Mouse (Mus musculus): ENCODE data around the gene Clmn. TPM values are rescaled to one million over a fixed set of nuclear protein-coding genes. Genes with fewer than 3 reads are reported as not detected.
"Not testable (repeated sequence)": the region's sequence is repeated elsewhere in the genome, so short reads cannot be mapped to it uniquely, and the experiment has no call there.

The Clmn gene
- total RNA-seq, 2 experiments from 2014 or later = 2.6 to 3.2 TPM

- DNase-seq = no peak
- intact Hi-C loops (cut with DNase I) = no loop called here
- no peak for TF ChIP-seq CTCF (IDR thresholded peaks at IDR 0.05)
- H3K27ac ChIP-seq = no peak overlapping the region
- no peak overlapping the region for H3K4me3 ChIP-seq
Observed at GRCm38 (mm10) chr12:104733165-104733564, 131.7 kb downstream of the Clmn start.

DNA sequence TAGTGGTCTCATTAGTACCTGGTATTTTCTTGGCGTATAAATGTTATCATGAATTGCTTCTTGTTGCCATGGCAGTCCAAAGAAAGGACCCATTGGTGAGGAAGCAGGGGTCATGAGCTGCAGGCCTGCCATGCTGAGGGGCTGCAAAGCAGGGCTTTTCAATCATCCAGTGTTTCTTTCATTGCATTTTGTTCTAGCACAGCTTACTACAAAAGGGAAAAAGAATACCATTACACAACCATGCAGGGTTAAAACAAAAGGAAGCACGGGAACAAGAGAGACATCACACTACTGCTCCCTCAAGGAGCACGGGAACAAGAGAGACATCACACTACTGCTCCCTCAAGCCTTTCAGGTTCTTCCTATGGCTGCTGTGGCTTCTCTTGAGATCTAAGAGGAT lies 133.1 kb downstream of the Clmn start:
- Histone ChIP-seq H3K4me3 (no peak overlapping the region), H3K27ac (no peak overlapping the region)
- intact Hi-C loops (cut with DNase I) = no loop called here
- TF ChIP-seq CTCF (IDR thresholded peaks at IDR 0.05) = no peak
- DNase-seq = no peak

GRCm38 (mm10) chr12:104726436-104726835 lies 138.4 kb downstream of the Clmn start:
- intact Hi-C loops (cut with DNase I); H3K4me3 ChIP-seq; DNase-seq; H3K27ac ChIP-seq: not testable (repeated sequence)

DNA sequence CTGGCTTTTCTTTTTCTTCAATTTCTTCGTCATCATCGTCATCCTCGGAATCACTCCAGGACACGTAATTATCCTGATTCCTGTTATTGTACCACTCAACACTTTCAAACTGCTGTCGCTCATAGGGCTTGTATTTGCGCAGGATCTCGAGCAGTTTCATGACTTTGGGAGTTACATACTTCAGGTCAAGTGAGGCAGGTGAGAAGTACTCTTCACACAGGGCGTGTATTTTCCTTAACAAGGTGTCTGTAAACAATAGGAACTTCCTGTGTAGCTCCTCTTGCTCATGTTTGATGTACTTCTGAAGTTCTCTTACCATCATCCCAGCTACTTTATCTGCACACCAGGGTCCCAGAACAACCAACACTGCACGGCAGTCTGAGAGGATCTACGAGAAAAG lies 142.8 kb downstream of the Clmn start:
- intact Hi-C loops (cut with DNase I) = no loop called here
- DNase-seq = no peak

DNA sequence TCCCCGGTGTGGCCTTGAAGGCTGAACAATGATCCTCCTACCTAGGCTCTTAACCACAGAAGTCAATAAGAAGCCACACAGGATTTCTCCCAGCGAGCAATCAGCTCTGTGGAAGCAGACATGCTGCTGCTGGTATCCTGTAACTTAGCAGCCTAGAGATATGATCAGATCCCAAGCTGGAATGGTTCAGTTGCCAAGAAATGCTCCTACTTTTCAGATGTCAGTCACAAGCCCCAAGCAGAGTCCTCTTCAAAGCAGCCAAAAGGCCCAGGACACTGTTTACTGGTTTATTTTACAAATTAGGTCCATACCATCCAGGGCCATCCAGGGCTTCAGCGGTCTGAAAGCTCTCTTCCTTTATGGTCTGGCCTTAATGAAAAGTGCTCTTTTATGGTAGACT lies 143.9 kb downstream of the Clmn start:
- intact Hi-C loops (cut with DNase I) = no loop called here
- no peak overlapping the region for H3K4me3 ChIP-seq
- DNase-seq = no peak
- no peak for TF ChIP-seq CTCF (IDR thresholded peaks at IDR 0.05)
- no peak overlapping the region for H3K27ac ChIP-seq

More for the DNA sequence above, 142.8 kb downstream of the Clmn start:
- Histone ChIP-seq H3K4me3 (no peak overlapping the region), H3K27ac (no peak overlapping the region)
- no peak for TF ChIP-seq CTCF (IDR thresholded peaks at IDR 0.05)

DNA sequence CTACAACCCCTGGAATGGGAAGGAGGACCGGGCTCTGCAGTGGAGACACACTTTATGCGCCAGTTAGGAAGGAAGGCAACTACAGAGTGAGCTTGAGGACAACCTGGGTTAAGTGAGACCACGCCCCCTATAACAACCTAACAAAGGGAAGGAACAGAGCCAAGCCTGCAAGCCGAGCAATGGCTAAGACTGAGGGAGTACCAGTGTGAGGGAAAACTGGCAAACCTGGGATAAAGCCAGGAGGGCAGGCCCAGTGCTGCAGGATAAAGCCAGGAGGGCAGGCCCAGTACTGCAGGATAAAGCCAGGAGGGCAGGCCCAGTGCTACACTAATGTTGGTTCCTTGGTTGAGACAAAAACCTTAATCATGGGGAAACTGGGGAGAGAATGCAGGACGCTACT lies 145.9 kb downstream of the Clmn start:
- no peak for DNase-seq
- 0 out of 2 replicates have a peak, but pooled peaks have one; percentile 1 for TF ChIP-seq CTCF (IDR thresholded peaks at IDR 0.05)
- intact Hi-C loops (cut with DNase I) = no loop called here
- Histone ChIP-seq H3K27ac (no peak overlapping the region), H3K4me3 (no peak overlapping the region)

GRCm38 (mm10) chr12:104716409-104716808 lies 148.5 kb downstream of the Clmn start:
- intact Hi-C loops (cut with DNase I) = no loop called here
- Histone ChIP-seq H3K27ac (no peak overlapping the region), H3K4me3 (no peak overlapping the region)
- DNase-seq = no peak
- no peak for TF ChIP-seq CTCF (IDR thresholded peaks at IDR 0.05)

DNA sequence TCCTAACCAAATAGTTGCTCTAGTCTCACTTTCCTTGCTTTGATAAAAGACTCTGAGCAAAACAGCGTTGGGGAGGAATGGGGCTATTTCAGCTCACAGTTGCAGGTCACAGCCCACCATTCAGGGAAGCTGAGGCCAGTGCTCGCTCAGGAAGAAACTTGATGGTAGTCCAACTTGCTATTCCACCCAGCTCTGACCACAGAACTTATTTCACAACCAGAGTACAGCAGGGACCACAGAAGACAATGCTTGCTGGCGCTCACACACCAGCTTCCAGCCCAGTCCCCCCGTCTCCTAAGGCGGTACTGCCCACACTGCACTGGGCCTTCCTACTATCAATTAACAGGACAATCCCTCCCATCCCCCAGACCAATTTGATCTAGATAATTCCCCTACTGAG lies 149.4 kb downstream of the Clmn start:
- intact Hi-C loops (cut with DNase I) = no loop called here
- no peak for DNase-seq
- TF ChIP-seq CTCF (IDR thresholded peaks at IDR 0.05) = no peak

More for the DNA sequence above, 149.4 kb downstream of the Clmn start:
- Histone ChIP-seq H3K4me3 (no peak overlapping the region), H3K27ac (no peak overlapping the region)

Other genes with a start within 250 kb of the Clmn start
- 10 to 100 TPM; 35.0 to 38.0 TPM for gene Dicer1, start 113.1 kb downstream of the Clmn start, total RNA-seq (2021)
- gene Syne3, start 144.7 kb upstream of the Clmn start, total RNA-seq (2021) = 1 to 10 TPM; 4.1 to 4.7 TPM
- 10 to 100 TPM; 57.2 to 72.1 TPM for gene Glrx5, start 167.6 kb upstream of the Clmn start, total RNA-seq (2021)